Mouse (Mus musculus): ENCODE measurements around the gene Gm614. TPM values are rescaled to one million over a fixed set of nuclear protein-coding genes. Genes with fewer than 3 reads are reported as not detected.

Gene Gm614
- total RNA-seq, 1 experiment from 2014 or later: 0.27 TPM

DNA sequence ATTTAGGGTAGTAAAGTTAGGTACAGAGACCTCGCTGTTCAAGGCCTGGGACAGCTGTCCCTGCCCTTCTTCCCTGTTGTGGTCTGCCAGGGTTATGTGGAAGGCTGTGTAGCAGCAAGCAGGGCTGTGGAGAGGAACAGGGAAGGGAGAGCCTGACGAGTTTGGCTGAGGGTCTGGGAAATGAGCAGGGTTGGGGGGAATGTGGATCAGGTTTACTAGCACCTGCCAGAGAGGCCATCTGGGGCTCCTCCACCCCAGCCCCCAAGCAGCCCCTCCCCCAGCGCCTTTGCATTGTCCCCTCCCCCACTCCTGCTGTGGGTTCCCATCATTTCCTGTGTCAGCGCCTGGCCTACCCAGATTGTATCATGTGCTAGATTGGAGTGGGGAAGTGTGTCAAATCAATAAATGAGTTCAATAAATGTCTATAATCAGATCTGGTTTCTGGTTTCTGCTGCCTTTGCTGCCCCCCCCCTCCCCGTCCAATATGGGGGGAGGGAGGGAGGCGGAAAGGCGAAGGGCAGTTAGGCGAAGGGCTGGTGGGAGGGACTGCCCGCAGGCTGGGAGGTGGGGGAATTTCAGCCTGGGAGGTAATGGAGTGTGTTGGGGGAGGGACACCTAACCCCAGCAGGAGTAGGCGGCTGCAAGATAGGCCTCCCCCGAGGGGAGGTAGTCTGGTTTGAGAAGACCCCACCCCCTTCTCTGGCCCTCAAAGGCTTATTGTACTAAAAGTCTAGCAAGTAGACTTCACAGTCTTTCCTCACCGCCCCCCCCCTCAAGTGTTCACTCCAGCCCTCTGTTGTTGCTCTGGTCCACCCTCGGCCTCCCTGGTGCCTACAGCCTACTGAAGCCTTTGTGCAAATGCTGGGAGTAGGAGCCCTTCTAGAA is 3.1 kb downstream of the Gm614 start:
- peak; percentile 53 for ATAC-seq (replicated peaks; ENCODE audit: low read depth, poor library complexity, severe bottlenecking)

DNA sequence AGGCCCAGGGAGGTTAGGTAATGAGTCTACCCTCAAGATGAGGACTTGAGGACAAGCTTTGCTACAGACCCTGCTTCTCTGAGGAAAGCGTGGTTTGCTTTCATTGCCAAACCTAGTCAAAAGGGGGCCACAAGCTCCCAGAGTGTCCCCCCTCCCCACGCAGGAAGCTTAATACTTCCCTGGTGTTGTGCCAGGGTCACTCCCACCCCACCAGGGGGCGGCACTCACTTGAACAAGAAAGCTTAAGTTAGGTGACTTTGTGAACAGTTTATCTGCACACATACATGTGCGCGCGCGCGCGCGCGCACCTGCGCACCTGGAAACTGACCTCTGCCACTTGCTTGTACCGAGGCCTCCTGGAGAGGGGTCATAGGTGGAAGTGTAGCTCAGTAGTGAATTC is 7.2 kb downstream of the Gm614 start:
- ATAC-seq (replicated peaks; ENCODE audit: low read depth, poor library complexity, severe bottlenecking): no peak

DNA sequence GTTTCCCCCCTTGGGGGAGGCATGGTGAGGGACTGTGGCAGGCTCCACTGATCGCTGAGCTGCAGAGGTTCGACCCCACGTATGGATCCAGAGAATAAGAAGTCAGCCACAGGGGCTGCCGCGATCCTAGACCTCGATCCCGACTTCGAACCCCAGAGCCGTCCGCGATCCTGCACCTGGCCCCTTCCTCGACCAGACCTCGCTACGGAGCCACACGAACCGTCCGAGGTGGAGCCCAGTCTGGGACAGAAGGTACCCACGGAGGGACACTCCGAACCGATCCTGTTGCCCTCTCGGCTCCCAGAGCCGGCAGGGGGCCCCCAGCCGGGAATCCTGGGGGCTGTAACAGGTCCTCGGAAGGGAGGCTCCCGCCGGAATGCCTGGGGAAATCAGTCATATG is 9.1 kb downstream of the Gm614 start:
- peak; percentile 20; the same call in 1 of the 2 replicates for ATAC-seq (replicated peaks; ENCODE audit: low read depth, poor library complexity, severe bottlenecking)

DNA sequence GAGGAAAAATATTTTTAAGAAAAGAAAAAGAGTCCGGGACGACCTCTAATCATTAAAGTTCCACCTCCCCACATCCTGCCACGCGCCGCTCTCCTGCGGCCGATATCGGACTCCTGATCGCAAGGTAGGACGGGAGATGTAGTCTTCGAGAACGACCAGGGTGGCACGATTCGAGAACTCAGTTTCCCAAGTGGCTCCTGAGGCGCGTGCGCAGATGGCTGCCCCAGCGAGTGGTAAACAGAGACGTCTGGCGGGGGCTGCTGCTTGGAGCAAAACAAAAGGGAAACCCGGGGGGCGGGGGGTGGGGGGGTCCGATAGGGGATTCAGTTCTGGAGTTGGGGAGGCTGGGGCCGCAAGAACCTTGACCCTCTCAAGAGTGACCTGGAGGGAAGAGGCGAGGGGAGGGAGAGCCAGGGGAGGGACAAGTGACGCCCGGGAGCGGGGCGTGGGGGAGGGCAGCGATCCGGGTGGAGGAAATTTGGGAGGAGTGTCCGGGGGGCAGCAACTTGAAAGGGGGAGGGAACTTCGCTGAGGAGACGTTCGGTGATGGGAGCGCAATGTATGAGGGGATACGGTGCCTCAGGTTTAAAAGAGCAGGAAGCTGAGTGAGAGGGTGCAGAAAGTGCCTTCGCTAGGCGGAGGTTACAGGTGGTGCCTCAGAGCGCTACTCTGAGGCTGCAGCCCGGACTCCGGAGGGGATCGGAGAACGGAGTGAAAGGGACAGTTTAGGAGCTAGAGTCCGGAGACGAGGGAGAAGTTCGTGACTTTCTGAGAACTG is 9.7 kb downstream of the Gm614 start, which contains the start of gene Foxo4:
Gene Foxo4, plus strand, starts transcription at position 577 of the 778 bp plus-strand sequence.
- ATAC-seq (replicated peaks; ENCODE audit: low read depth, poor library complexity, severe bottlenecking): peak; percentile 88

DNA sequence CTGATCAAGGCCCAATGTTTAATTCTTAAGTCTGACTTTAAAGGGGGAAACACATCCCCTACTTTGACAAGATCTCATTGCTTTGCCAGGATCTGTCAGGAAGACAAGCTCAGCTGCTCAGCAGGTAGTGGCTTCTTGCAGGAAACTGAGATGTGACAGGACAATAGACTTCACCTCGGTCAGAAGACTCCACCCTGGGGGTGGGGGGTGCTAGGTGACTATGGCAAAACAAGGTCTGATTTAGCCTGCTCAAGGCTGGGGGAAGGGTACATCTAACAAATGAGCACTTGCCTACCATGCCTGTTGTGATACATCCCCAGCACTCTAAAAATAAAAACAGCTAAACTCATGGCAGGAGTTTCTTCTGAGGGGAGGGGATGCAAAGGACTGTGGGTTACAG is 18.8 kb downstream of the Gm614 start:
- ATAC-seq (replicated peaks; ENCODE audit: low read depth, poor library complexity, severe bottlenecking): no peak

DNA sequence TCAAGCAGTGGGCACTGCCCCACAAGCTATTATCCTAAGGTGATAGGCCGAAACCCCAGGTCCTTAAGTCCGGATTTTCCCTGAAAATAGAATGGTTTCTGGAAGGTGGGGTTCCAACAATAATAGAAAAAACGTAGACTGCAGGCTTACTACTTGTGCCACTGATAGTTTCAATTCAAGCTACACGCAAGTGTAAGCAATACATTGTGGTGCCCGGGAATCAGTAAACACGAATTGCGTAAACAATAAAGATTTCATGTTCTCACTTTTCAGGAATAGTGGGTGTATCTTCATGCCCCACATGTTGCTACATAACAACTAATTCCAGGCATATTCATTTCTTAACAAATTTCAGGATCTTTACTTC is 41.0 kb downstream of the Gm614 start:
- ATAC-seq (replicated peaks; ENCODE audit: low read depth, poor library complexity, severe bottlenecking): 0 out of 2 replicates have a peak, but pooled peaks have one; percentile 5

DNA sequence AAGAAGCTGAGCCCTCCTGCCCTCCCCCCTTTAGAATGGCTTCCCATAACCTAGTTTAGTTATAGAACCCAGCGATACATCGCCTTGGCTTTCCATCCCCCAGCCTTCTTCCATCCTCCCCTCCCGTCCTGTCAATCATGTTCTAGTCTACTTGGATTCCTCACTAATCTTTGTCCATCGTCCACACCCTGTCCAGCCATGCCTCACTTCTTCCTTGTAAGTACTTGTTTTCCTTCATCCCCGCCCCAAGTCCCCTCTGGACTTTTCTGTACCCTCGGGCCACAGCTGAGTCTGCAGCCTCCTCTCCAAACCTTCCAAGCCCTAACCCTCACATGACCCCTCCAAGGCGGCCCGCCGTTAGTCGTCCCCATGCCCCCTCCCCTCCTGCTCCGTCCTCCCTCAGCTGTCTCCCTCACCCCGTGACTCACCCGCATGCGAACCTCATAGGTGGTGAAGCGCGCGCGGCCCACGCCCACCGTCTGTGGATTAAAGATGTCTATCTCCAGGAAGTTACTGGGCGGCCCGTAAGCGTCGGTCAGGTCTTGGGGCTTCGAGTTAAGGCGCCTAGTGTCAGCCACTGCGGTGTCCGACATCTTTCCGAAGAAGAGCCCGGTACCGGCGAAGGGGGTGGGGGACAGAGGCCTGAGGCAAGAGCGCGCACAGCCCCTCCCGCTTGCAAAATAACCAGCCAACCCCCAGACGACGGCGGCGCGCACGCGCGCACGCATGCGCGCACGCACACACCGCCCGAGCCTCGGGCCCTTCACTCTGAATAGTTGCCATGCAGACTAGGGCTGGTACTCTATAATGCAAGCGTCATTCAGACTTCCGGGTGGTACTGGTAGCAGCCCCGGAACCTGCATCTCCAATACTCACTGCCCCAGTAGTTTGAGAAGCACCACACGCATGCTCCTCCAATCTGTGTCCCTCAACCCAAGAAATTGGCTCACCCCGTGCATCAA is 41.7 kb downstream of the Gm614 start, which contains the start of gene Snx12:
Gene Snx12, minus strand, starts transcription at position 730 of the 962 bp plus-strand sequence.
- ATAC-seq (replicated peaks; ENCODE audit: low read depth, poor library complexity, severe bottlenecking): peak; percentile 98

Other genes starting within 250 kb of the Gm614 start
- gene Tex11, start 204.3 kb downstream of the Gm614 start, total RNA-seq (2017): not detected in 2 replicates
- gene Slc7a3, start 178.0 kb downstream of the Gm614 start, total RNA-seq (2017): 0.09 TPM in 1 of 2 replicates, not detected in the other
- 32.8 and 52.3 TPM in 2 replicates for gene Snx12, start 41.4 kb downstream of the Gm614 start, total RNA-seq (2017)
- 12.3 and 14.0 TPM in 2 replicates for gene Foxo4, start 9.5 kb downstream of the Gm614 start, total RNA-seq (2017)
- 35.9 and 53.9 TPM in 2 replicates for gene Il2rg, start 4.3 kb upstream of the Gm614 start, total RNA-seq (2017)
- not detected in 2 replicates for gene Gm20489, start 5.0 kb upstream of the Gm614 start, total RNA-seq (2017)
- gene Med12, start 10.0 kb upstream of the Gm614 start, total RNA-seq (2017): 23.6 and 37.1 TPM in 2 replicates
- not detected in 2 replicates for gene Nlgn3, start 35.2 kb upstream of the Gm614 start, total RNA-seq (2017)
- not detected in 2 replicates for gene Gjb1, start 112.4 kb upstream of the Gm614 start, total RNA-seq (2017)
- gene Zmym3, start 156.9 kb upstream of the Gm614 start, total RNA-seq (2017): 45.9 and 53.1 TPM in 2 replicates
- 497 and 559 TPM in 2 replicates for gene Nono, start 165.3 kb upstream of the Gm614 start, total RNA-seq (2017)
- 0.58 and 0.87 TPM in 2 replicates for gene Itgb1bp2, start 185.1 kb upstream of the Gm614 start, total RNA-seq (2017)